Mouse (Mus musculus): ENCODE measurements at regions not wholly inside any gene's neighbourhood (a gene's known extent, or its start where the extent isn't known, plus 50 kb on each side); places are given as distances from the start of the nearest gene placed in this dataset.

DNA sequence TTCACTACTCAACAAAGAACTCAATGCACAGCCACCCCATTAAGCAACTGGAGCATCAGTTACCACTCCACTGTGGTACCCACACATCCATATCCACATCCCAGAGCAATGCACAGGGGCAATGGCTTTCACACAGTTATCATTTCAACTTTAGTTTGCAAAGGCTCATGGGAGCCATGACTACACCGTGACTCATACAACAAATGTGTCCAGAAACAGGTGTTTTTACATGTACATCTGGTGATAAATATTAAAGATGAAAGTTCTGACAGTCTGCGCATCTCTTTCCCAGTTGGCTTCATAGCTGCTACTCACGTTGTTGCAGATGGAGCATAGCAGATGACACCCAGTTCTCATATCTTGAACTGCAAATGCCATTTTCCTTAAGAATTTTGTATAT lies 88.0 kb upstream of the Ube2e3 start:
- no peak for DNase-seq (ENCODE audit: low read depth, low spot score)
- no peaks in the 10 kb centered on the region for H3K79me2 ChIP-seq (ENCODE audit: control insufficient read depth, insufficient read depth, low read length, poor library complexity)
- H3K27ac ChIP-seq (ENCODE audit: control insufficient read depth, low read depth, low read length), result no peak overlapping the region
- no peaks in the 10 kb centered on the region for H3K36me3 ChIP-seq (ENCODE audit: control insufficient read depth in 1 of 2, insufficient read depth in 2 of 2, low read length in 2 of 2)
- no peaks in the 10 kb centered on the region for H3K4me1 ChIP-seq (ENCODE audit: control insufficient read depth in 1 of 2, insufficient read depth in 2 of 2, low read length in 2 of 2)
- no peak overlapping the region for H3K4me3 ChIP-seq (ENCODE audit: control insufficient read depth in 1 of 2, insufficient read depth in 1 of 2, low read depth in 2 of 2, low read length in 2 of 2)
- peaks cover 1 to 4% of the 10 kb centered on the region in 2 experiments; a peak in 2 of 4 replicates for H3K27me3 ChIP-seq (ENCODE audit: control insufficient read depth in 1 of 2, insufficient read depth in 2 of 2, low read length in 2 of 2)
- H3K9ac ChIP-seq (ENCODE audit: control insufficient read depth, low read depth, low read length, poor library complexity, severe bottlenecking), result no peak overlapping the region
- TF ChIP-seq E2F4 (IDR thresholded peaks at IDR 0.05; ENCODE audit: borderline replicate concordance, low read depth, low read length) (no peak), EP300 (IDR thresholded peaks at IDR 0.05; ENCODE audit: low read depth in 1 of 2, low read length in 2 of 2) (no peak), BHLHE40 (IDR thresholded peaks at IDR 0.05; ENCODE audit: borderline replicate concordance, low read depth, low read length) (no peak), TBP (IDR thresholded peaks at IDR 0.05; ENCODE audit: low read depth, low read length) (no peak), USF2 (IDR thresholded peaks at IDR 0.05; ENCODE audit: borderline replicate concordance in 1 of 2, insufficient read depth in 1 of 2, low read depth in 1 of 2, low read length in 2 of 2) (no peak), JUND (IDR thresholded peaks at IDR 0.05; ENCODE audit: low read depth, low read length) (no peak), MYB (IDR thresholded peaks at IDR 0.05; ENCODE audit: low read depth, low read length) (no peak)
- no peaks in the 10 kb centered on the region for H3K9me3 ChIP-seq (replicated peaks; ENCODE audit: insufficient read depth, low read length)

DNA sequence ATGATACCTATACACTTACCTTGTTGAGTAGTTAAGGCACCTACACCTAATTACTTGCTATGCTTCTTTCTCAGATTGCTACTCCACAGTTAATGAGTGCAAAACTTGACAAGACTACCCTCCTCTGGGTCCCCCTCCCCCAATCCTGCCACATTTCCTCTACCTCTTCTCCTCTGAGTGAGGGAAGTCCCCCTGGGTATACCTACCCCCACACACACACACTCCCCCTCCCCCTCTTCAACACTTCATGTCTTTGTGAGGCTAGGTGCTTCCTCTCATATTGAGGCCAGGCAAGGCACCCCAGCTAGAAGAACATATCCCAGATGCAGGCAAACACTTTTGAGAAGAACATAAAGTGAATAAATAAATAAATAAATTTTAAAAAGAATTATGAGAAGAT lies 90.3 kb upstream of the Ube2e3 start:
- Histone ChIP-seq H3K9me3 (replicated peaks; ENCODE audit: insufficient read depth, low read length) (no peaks in the 10 kb centered on the region), H3K36me3 (ENCODE audit: control insufficient read depth in 1 of 2, insufficient read depth in 2 of 2, low read length in 2 of 2) (no peaks in the 10 kb centered on the region), H3K79me2 (ENCODE audit: control insufficient read depth, insufficient read depth, low read length, poor library complexity) (no peaks in the 10 kb centered on the region), H3K4me3 (ENCODE audit: control insufficient read depth in 1 of 2, insufficient read depth in 1 of 2, low read depth in 2 of 2, low read length in 2 of 2) (no peak overlapping the region), H3K27me3 (ENCODE audit: control insufficient read depth in 1 of 2, insufficient read depth in 2 of 2, low read length in 2 of 2) (peaks cover 1 to 4% of the 10 kb centered on the region in 2 experiments; a peak in 2 of 4 replicates), H3K4me1 (ENCODE audit: control insufficient read depth in 1 of 2, insufficient read depth in 2 of 2, low read length in 2 of 2) (no peaks in the 10 kb centered on the region), H3K9ac (ENCODE audit: control insufficient read depth, low read depth, low read length, poor library complexity, severe bottlenecking) (no peak overlapping the region), H3K27ac (ENCODE audit: control insufficient read depth, low read depth, low read length) (no peak overlapping the region)
- no peak for DNase-seq (ENCODE audit: low read depth, low spot score)
- TF ChIP-seq MAFK (IDR thresholded peaks at IDR 0.05; ENCODE audit: borderline replicate concordance, low read depth, low read length) (no peak), CHD2 (IDR thresholded peaks at IDR 0.05; ENCODE audit: low read length) (no peak), SMC3 (IDR thresholded peaks at IDR 0.05; ENCODE audit: low read depth, low read length) (no peak), MAX (IDR thresholded peaks at IDR 0.05; ENCODE audit: low read length) (no peak), MEF2A (IDR thresholded peaks at IDR 0.05; ENCODE audit: extremely low read depth, insufficient replicate concordance, low read depth, low read length, poor library complexity, severe bottlenecking) (no peak), CTCF (IDR thresholded peaks at IDR 0.05 in 2 of 3, conservative IDR thresholded peaks at IDR 0.05 in 1 of 3; ENCODE audit: control insufficient read depth in 1 of 3, insufficient read depth in 1 of 3, low read depth in 2 of 3, low read length in 3 of 3, poor library complexity in 1 of 3, severe bottlenecking in 1 of 3) (no peak), SIN3A (IDR thresholded peaks at IDR 0.05; ENCODE audit: low read length) (no peak), POLR2AphosphoS2 (IDR thresholded peaks at IDR 0.05; ENCODE audit: low read length) (no peak), TBP (IDR thresholded peaks at IDR 0.05; ENCODE audit: low read depth, low read length) (no peak), ZNF384 (IDR thresholded peaks at IDR 0.05; ENCODE audit: low read depth, low read length) (no peak), USF2 (IDR thresholded peaks at IDR 0.05; ENCODE audit: borderline replicate concordance in 1 of 2, insufficient read depth in 1 of 2, low read depth in 1 of 2, low read length in 2 of 2) (no peak), EP300 (IDR thresholded peaks at IDR 0.05; ENCODE audit: low read depth in 1 of 2, low read length in 2 of 2) (no peak), MAZ (IDR thresholded peaks at IDR 0.05; ENCODE audit: low read depth, low read length) (no peak), USF1 (IDR thresholded peaks at IDR 0.05; ENCODE audit: low read depth, low read length) (no peak), ZC3H11A (IDR thresholded peaks at IDR 0.05; ENCODE audit: low read depth, low read length) (no peak)
